Mouse (Mus musculus) cortical plate, adult 2 months (tissue): ENCODE measurements around the gene Ccdc124. TPM values are rescaled to one million over a fixed set of nuclear protein-coding genes. Genes with fewer than 3 reads are reported as not detected.

Experiments
- H3K27ac ChIP-seq: fragments of 200-500 bp; 2 replicates; pipeline ENCODE4 v1.5.1; 2012; ENCODE audit warnings: low read length, control low read depth, inconsistent platforms; ENCODE audit not compliant: insufficient read depth
- H3K4me1 ChIP-seq: fragments of 200-500 bp; 2 replicates; pipeline ENCODE4 v1.6.1; 2011; ENCODE audit warnings: low read length; ENCODE audit not compliant: control insufficient read depth, insufficient read depth
- H3K4me3 ChIP-seq: fragments of 200-500 bp; 2 replicates; pipeline ENCODE4 v1.5.1; 2011; ENCODE audit warnings: mild to moderate bottlenecking, low read length, control low read depth; ENCODE audit not compliant: insufficient read depth
- CTCF ChIP-seq: fragments of 200-500 bp; IDR thresholded peaks from 2 replicates; pipeline ENCODE4 v1.5.1; 2011; ENCODE audit warnings: mild to moderate bottlenecking, control low read depth, low read length; ENCODE audit not compliant: insufficient read depth; ENCODE audit errors: extremely low read depth
- POLR2A ChIP-seq: fragments of 200-500 bp; IDR thresholded peaks from 2 replicates; pipeline ENCODE4 v1.6.1; 2011; ENCODE audit warnings: mild to moderate bottlenecking, low read length, control low read depth; ENCODE audit not compliant: insufficient read depth; ENCODE audit errors: extremely low read depth
- polyA plus RNA-seq: library from polyadenylated mRNA; depleted of rRNA; stranded (reverse); fragments of >200 nt; gene quantifications from 2 replicates; pipeline ENCODE4 v1.2.3, GENCODE M21; 2012

Ccdc124 gene
- polyA plus RNA-seq, 1 experiment: 176 TPM

- Histone ChIP-seq H3K4me1 (peaks cover 2% of the 10 kb centered on the region; the same call in 1 of the 2 replicates), H3K27ac (no peak overlapping the region), H3K4me3 (no peak overlapping the region)
- TF ChIP-seq CTCF: no peak
- no peak for TF ChIP-seq POLR2A
Measured at GRCm38 (mm10) chr8:70842484-70842883, 31.3 kb downstream of the Ccdc124 start.

- Histone ChIP-seq H3K27ac (no peak overlapping the region), H3K4me1 (peaks cover 2% of the 10 kb centered on the region; the same call in 1 of the 2 replicates), H3K4me3 (no peak overlapping the region)
- TF ChIP-seq POLR2A (no peak), CTCF (peak; percentile 93)
Measured at GRCm38 (mm10) chr8:70841147-70842072, 32.3 kb downstream of the Ccdc124 start.

- peaks cover 2% of the 10 kb centered on the region; the same call in 1 of the 2 replicates for H3K4me1 ChIP-seq
- no peak overlapping the region for H3K27ac ChIP-seq
- TF ChIP-seq CTCF: no peak
- TF ChIP-seq POLR2A: no peak
Measured at GRCm38 (mm10) chr8:70840590-70840989, 33.1 kb downstream of the Ccdc124 start.

GRCm38 (mm10) chr8:70839408-70840351 is 34.1 kb downstream of the Ccdc124 start, which contains the start of gene Arrdc2:
Gene Arrdc2, minus strand, starts transcription at chr8:70839720.
- H3K27ac ChIP-seq: peak within 1 kb of the TSS; percentile 93
- TF ChIP-seq CTCF (no peak), POLR2A (peak; percentile 99)
- peaks cover 2% of the 10 kb centered on the region; the same call in 1 of the 2 replicates for H3K4me1 ChIP-seq
- peak within 1 kb of the TSS; percentile 70 for H3K4me3 ChIP-seq

More at GRCm38 (mm10) chr8:70840590-70840989, 33.1 kb downstream of the Ccdc124 start:
- no peak overlapping the region for H3K4me3 ChIP-seq

GRCm38 (mm10) chr8:70838654-70839407 is 34.9 kb downstream of the Ccdc124 start:
- Histone ChIP-seq H3K4me1 (peaks cover 2% of the 10 kb centered on the region; the same call in 1 of the 2 replicates), H3K4me3 (peak overlapping the region; percentile 70), H3K27ac (peak overlapping the region; percentile 93)
- TF ChIP-seq POLR2A (no peak), CTCF (no peak)

- H3K4me3 ChIP-seq: no peak overlapping the region
- no peak for TF ChIP-seq POLR2A
- TF ChIP-seq CTCF: no peak
- H3K27ac ChIP-seq: no peak overlapping the region
- peaks cover 2% of the 10 kb centered on the region; the same call in 1 of the 2 replicates for H3K4me1 ChIP-seq
Measured at GRCm38 (mm10) chr8:70836666-70837065, 37.1 kb downstream of the Ccdc124 start.

GRCm38 (mm10) chr8:70834071-70834470 is 39.7 kb downstream of the Ccdc124 start:
- H3K27ac ChIP-seq: peak overlapping the region; percentile 85
- no peak overlapping the region for H3K4me3 ChIP-seq
- TF ChIP-seq POLR2A: no peak
- TF ChIP-seq CTCF: no peak
- peaks cover 2% of the 10 kb centered on the region; the same call in 1 of the 2 replicates for H3K4me1 ChIP-seq

- peak overlapping the region; percentile 85 for H3K27ac ChIP-seq
Measured at GRCm38 (mm10) chr8:70833520-70833919, 40.2 kb downstream of the Ccdc124 start.

More at GRCm38 (mm10) chr8:70833520-70833919, 40.2 kb downstream of the Ccdc124 start:
- no peak for TF ChIP-seq CTCF
- no peak for TF ChIP-seq POLR2A
- H3K4me3 ChIP-seq: no peak overlapping the region
- peaks cover 1% of the 10 kb centered on the region; the same call in 1 of the 2 replicates for H3K4me1 ChIP-seq
